Mouse (Mus musculus) hindbrain, embryonic 11.5 days (tissue): ENCODE data around the gene Csnk1g2. TPM values are rescaled to one million over a fixed set of nuclear protein-coding genes. Genes with fewer than 3 reads are reported as not detected.
A peak's percentile ranks its signal among the peaks of the same experiment; 100 is the strongest.

ENCODE experiments used
- ATAC-seq: fragments of 200-750 bp; cut with Nextera tagmentation; 2 replicates; pipeline ENCODE4 v1.8.0; 2017; ENCODE audit warnings: mild to moderate bottlenecking, moderate TSS enrichment, moderate library complexity; ENCODE audit not compliant: low FRiP score
- DNase-seq: peaks from one replicate; pipeline ENCODE4 v3.0.0-alpha.2; 2015; ENCODE audit warnings: low spot score
- H3K27ac ChIP-seq: fragments of 300-500 bp; sonication (generic); 2 replicates; pipeline ENCODE4 v1.5.1; 2014; ENCODE audit warnings: mild to moderate bottlenecking, low read depth, low read length
- H3K27me3 ChIP-seq: fragments of 300-500 bp; sonication (generic); 2 replicates; pipeline ENCODE4 v1.6.1; 2014; ENCODE audit warnings: mild to moderate bottlenecking, low read length, moderate library complexity, mixed read lengths; ENCODE audit not compliant: control insufficient read depth, insufficient read depth
- H3K36me3 ChIP-seq: fragments of 300-500 bp; sonication (generic); 2 replicates; pipeline ENCODE4 v1.6.1; 2014; ENCODE audit warnings: mild to moderate bottlenecking, low read length, moderate library complexity, mixed read lengths; ENCODE audit not compliant: control insufficient read depth, insufficient read depth
- H3K4me1 ChIP-seq: fragments of 300-500 bp; sonication (generic); replicated peaks from 2 replicates; pipeline ENCODE4 v1.6.1; 2014; ENCODE audit warnings: low read length, mixed read lengths; ENCODE audit not compliant: control insufficient read depth, insufficient read depth
- H3K4me2 ChIP-seq: fragments of 300-500 bp; sonication (generic); replicated peaks from 2 replicates; pipeline ENCODE4 v1.6.1; 2014; ENCODE audit warnings: mild to moderate bottlenecking, low read depth, low read length
- H3K4me3 ChIP-seq: fragments of 300-500 bp; sonication (generic); 2 replicates; pipeline ENCODE4 v1.5.1; 2014; ENCODE audit warnings: low read depth, low read length
- H3K9ac ChIP-seq: fragments of 300-500 bp; sonication (generic); 2 replicates; pipeline ENCODE4 v1.6.1; 2014; ENCODE audit warnings: low read depth, low read length
- H3K9me3 ChIP-seq: fragments of 300-500 bp; sonication (generic); 2 replicates; pipeline ENCODE4 v1.6.1; 2016; ENCODE audit warnings: low read length; ENCODE audit not compliant: control insufficient read depth
- WGBS: fragments of 180-500 bp; shearing (Covaris S2); extraction: QIAGEN DNeasy Blood & Tissue Kit; methylation state at CpG from one replicate; pipeline ENCODE4 v1.1.7; 2014; 5-methylcytosine and 5-hydroxymethylcytosine counted together
- polyA plus RNA-seq: library from polyadenylated mRNA; unstranded; fragments of >200 nt; fragmentation: Nextera tagmentation; extraction: Ambion mirVana; gene quantifications from 2 replicates; pipeline ENCODE4 v1.2.1, GENCODE M21; 2014

The Csnk1g2 gene
- polyA plus RNA-seq, result 71.1 and 85.6 TPM in 2 replicates

DNA sequence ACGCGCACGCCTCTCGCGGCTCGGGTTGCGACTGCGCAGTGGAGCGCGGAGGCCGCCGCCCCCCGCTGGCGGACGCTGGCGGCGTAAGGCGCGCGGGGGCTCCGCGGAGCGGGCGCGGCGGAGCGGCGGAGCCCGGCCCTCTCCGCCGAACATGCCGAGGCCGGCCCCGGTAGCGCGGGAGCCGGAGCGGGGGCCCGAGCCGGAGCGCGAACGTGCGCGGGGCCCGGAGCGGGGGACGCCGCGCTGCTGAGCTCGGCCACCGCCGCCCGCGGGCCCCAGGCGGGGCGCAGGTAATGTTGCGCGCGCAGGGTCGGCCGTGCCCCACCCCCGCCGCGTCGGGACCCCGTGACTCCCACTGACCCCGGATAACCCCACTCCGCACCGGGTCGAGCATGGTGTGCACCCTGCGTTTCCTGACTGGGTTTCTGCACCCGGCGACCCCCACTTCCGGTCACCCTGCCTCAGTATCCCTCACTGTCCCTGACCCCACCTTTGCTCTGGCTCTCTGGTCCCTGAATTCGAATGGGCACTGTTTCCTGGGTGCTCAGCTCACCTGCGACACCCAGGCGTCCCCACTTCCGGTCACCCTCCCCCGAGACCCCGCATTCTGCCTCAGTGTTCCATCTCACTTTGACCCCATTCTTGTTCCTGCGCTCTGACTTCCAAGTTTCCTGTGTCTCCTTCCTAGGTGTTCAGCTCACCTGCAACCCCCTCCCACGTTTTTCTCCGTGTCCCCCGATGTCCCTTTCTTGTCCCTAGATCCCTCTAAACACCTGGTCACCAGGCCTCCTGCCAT, at the start of gene Csnk1g2:
TSS of gene Csnk1g2 (plus strand) at position 178 of the 796 bp plus-strand sequence.
- Histone ChIP-seq H3K9me3 (no peaks in the 10 kb centered on the region), H3K4me1 (peaks cover 6% of the 10 kb centered on the region), H3K36me3 (no peaks in the 10 kb centered on the region), H3K4me3 (peak within 1 kb of the TSS; percentile 85), H3K27ac (peak within 1 kb of the TSS; percentile 94), H3K4me2 (peak within 1 kb of the TSS; percentile 97), H3K27me3 (no peaks in the 10 kb centered on the region), H3K9ac (peak within 1 kb of the TSS; percentile 91)
- WGBS, result under 1% methylated on average over 81 of the region's 85 CpGs
- ATAC-seq (no peak; the same call in none of the 2 replicates), DNase-seq (no peak)

- Histone ChIP-seq H3K4me1 (peaks cover 18% of the 10 kb centered on the region), H3K4me2 (no peak overlapping the region)
These were observed 48.7 kb upstream of the Csnk1g2 start for GRCm38 (mm10) chr10:80573944-80574343.

DNA sequence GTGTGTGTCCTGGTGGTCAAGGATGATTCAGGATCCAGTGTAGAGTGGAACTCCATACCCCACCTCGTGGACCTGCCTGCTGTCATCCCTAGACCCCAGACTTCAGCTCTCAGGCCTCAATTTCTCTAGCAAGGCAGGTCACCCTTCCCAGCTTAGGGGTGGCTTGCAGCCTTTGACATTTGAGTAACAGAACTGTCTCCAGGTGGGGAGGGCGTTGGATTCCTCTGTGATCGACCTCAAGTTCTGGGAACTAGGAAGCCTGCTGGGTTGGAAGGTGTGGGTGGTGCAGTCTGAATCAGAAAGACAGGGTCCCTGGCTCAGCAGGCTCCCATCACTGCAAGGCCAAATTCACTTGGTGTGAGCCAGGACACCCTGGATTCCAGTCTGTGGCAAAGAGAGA, 47.7 kb upstream of the Csnk1g2 start:
- Histone ChIP-seq H3K36me3 (no peaks in the 10 kb centered on the region), H3K4me2 (no peak overlapping the region), H3K9ac (no peak overlapping the region), H3K27ac (no peak overlapping the region), H3K9me3 (no peaks in the 10 kb centered on the region), H3K27me3 (no peaks in the 10 kb centered on the region), H3K4me1 (peaks cover 18% of the 10 kb centered on the region), H3K4me3 (no peak overlapping the region)
- no peak for ATAC-seq
- WGBS, result 71% methylated on average over 3 of the region's 3 CpGs
- DNase-seq, result no peak

More at GRCm38 (mm10) chr10:80573944-80574343, 48.7 kb upstream of the Csnk1g2 start:
- H3K4me3 ChIP-seq, result no peak overlapping the region
- no peak for DNase-seq
- no peaks in the 10 kb centered on the region for H3K27me3 ChIP-seq
- 57% methylated on average over 9 of the region's 9 CpGs for WGBS
- H3K36me3 ChIP-seq, result no peaks in the 10 kb centered on the region
- H3K9ac ChIP-seq, result no peak overlapping the region
- ATAC-seq, result no peak
- H3K27ac ChIP-seq, result no peak overlapping the region
- no peaks in the 10 kb centered on the region for H3K9me3 ChIP-seq

DNA sequence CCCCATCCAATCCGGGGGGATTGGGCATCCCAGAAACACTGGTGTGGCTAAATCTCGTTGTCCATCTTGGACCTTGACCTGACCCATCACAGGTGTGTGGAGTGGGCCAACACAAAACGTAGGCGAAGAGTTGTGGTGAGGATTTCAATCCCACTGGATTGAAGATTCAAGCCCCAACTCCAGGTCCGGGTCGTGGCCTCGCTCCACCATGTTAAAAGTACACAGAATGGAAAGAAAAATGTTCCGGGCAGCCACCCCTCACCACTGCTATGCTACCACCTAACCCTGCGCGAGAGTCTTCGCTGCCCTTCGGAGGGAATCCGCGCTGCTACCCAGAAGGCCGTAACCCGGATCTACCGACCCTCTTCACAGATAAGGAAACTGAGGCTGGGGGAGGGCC, 46.7 kb upstream of the Csnk1g2 start:
- ATAC-seq, result no peak
- Histone ChIP-seq H3K36me3 (no peaks in the 10 kb centered on the region), H3K27ac (no peak overlapping the region), H3K4me2 (peak overlapping the region; percentile 97), H3K9me3 (no peaks in the 10 kb centered on the region), H3K4me1 (peaks cover 16% of the 10 kb centered on the region), H3K27me3 (no peaks in the 10 kb centered on the region), H3K4me3 (peak overlapping the region; percentile 82), H3K9ac (peak overlapping the region; percentile 60; the same call in 1 of the 2 replicates)
- DNase-seq, result no peak
- WGBS, result 14% methylated on average over 17 of the region's 17 CpGs

GRCm38 (mm10) chr10:80576351-80577194, 46.1 kb upstream of the Csnk1g2 start:
- DNase-seq, result peak; percentile 57
- ATAC-seq, result peak; percentile 13; the same call in 1 of the 2 replicates
- peak overlapping the region; percentile 60 for H3K9ac ChIP-seq
- under 1% methylated on average over 58 of the region's 96 CpGs for WGBS
- peaks cover 10% of the 10 kb centered on the region for H3K4me1 ChIP-seq
- H3K9me3 ChIP-seq, result no peaks in the 10 kb centered on the region
- peak overlapping the region; percentile 82 for H3K27ac ChIP-seq
- H3K36me3 ChIP-seq, result no peaks in the 10 kb centered on the region
- peak overlapping the region; percentile 82 for H3K4me3 ChIP-seq
- H3K4me2 ChIP-seq, result peak overlapping the region; percentile 97
- no peaks in the 10 kb centered on the region for H3K27me3 ChIP-seq

DNA sequence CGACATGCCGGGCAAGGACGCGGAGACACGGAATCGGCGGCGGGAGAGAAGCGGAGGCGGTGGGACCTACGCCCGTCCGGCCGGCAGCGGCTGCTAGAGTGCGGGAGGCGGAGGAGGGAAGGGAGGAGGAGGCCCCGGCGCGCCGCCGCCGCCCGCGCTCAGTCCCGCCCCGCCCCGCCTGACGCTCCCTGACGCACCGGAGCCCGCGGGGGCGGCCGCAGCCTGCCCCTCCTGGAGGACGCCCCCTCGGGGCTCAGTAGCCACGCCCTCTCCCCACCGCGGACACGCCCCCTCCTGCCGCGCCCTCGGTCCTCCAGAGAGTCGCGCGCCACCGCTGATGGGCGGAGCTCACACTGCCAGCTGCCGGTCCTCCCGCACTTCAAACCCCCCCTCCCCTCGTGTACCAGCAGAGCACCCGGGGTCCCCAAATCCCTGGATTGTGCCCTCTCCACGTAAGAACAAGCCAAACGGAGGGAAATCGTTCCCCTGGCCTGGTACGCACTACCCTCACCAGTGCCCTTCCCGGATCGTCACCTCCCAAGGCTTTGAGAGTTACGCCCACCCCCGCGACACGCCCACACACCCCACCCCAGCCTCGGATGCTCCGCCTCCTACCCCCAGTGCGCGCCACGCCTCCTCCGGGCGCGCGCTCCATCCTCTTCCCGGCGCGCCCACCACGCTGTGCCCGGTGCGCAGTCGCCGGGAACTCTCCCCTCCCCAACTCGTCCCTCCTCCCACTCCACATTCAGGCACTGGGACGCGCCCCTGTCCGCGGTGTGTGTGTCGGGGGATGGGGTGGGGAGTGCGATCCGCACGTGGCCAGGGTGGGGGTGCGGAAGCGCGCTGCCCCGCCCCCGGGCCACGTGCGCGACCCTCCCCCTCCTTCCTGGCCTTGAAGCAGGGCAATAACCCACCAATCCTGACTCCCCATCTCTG, 45.2 kb upstream of the Csnk1g2 start, which contains the start of gene Klf16:
TSS of gene Klf16 (minus strand) at position 127 of the 936 bp plus-strand sequence.
- Histone ChIP-seq H3K27me3 (no peaks in the 10 kb centered on the region), H3K36me3 (no peaks in the 10 kb centered on the region), H3K9ac (peak within 1 kb of the TSS; percentile 60), H3K4me3 (peak within 1 kb of the TSS; percentile 82), H3K4me2 (peak within 1 kb of the TSS; percentile 97), H3K9me3 (no peaks in the 10 kb centered on the region), H3K27ac (peak within 1 kb of the TSS; percentile 82), H3K4me1 (peaks cover 4% of the 10 kb centered on the region)
- peak; percentile 80 for ATAC-seq
- peak; percentile 95 for DNase-seq
- under 1% methylated on average over 71 of the region's 97 CpGs for WGBS

DNA sequence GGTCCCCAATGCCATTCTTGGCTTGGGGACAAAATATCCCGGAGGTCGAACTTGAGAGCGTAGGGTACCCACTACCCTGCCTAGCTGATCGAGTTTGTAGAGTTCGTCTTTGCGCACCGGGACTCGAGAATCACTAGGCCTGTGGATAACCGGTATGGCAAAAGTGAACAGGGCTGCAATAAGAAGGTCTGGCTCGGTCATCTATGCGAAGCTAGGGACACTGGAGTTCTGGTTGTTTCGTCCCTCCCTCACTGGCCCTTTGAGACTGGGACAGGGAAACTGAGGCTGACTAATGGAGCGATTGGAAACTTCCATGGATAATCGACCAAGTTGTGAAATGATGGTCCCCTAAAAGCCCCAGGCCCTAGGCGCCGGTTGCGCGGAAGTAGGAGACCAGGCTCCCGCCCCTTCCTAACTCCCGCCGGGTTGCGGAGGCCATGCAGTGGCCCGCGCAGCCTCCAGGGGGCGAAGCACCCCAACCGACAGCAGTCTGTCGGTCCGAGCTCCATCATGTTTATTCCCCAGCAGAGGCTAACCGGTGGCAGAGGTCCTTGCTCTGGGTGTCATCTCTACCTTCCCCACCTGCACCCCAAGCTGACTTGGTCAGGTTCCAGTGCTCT, 44.4 kb upstream of the Csnk1g2 start:
- Histone ChIP-seq H3K4me1 (peaks cover 4% of the 10 kb centered on the region), H3K27me3 (no peaks in the 10 kb centered on the region), H3K27ac (peak overlapping the region; percentile 82), H3K4me2 (peak overlapping the region; percentile 97), H3K4me3 (peak overlapping the region; percentile 82), H3K36me3 (no peaks in the 10 kb centered on the region), H3K9me3 (no peaks in the 10 kb centered on the region), H3K9ac (peak overlapping the region; percentile 60; the same call in 1 of the 2 replicates)
- ATAC-seq, result peak; percentile 53
- DNase-seq, result peak; percentile 86
- under 1% methylated on average over 29 of the region's 29 CpGs for WGBS
